In the genomic region with DNA sequence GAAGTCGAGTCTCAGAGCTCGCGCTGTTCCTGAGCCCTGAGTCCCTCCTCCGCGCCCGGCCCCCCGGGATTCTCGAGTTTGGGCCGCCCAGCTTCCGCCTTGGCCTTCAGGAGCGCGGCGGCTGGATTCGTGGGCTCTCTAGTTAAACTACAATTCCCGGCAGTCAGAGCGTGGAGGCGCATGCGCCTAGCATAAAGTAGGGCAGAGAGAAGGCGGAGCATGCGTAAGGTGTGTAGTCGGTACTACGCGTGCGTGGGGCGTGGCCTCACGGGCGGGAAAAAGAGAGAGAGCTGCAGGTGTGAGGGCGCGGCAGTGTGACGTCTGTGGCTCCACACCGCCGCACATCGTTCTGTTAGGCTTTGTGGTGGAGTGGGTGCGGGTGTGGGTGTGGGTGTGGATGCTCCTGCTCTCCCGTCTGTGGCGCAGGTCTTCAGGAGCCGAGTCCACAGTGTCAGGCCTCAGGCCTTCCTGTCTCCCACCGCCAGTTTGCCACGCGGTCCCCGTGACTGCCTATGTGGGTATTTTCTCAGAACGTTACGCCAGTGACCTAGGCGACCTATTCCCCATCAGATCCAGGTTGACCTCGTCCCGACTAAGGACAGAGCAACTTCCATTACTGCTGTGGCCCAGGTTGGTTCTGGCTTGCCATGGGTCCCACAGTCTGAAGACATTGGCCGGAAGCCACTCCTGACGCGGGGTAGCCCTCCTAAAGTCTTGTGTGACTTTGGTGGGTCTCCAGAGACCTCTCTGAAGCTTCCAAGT, we compare ENCODE assay signal across 8 mouse cellular contexts. TPM values are rescaled to one million over a fixed set of nuclear protein-coding genes. Genes with fewer than 3 reads are reported as not detected.
DNase-seq lines count a peak whose midpoint lies in the region; ATAC-seq lines count a peak whose summit lies in the region.

Cc2d1a (minus strand) TSS at position 168 of the 762 bp plus-strand sequence.
4930432K21Rik (plus strand) TSS at position 257 of the 762 bp plus-strand sequence.

- peak within 1 kb of the TSS; percentile 81 for H3K9ac ChIP-seq in forebrain, embryonic 11.5 days (ENCODE audit: low read length)
- peak within 1 kb of the TSS; percentile 89 for H3K9ac ChIP-seq in heart, embryonic 16.5 days (ENCODE audit: low read length)
- peak within 1 kb of the TSS; percentile 75 for H3K9ac ChIP-seq in liver, embryonic 15.5 days
- peak within 1 kb of the TSS; percentile 73 for H3K9ac ChIP-seq in neural tube, embryonic 12.5 days

- peaks cover 8% of the 10 kb centered on the region for H3K36me3 ChIP-seq in forebrain, embryonic 11.5 days (ENCODE audit: control insufficient read depth, insufficient read depth, low read length)
- H3K36me3 ChIP-seq in heart, embryonic 16.5 days (ENCODE audit: control insufficient read depth, insufficient read depth) = peaks cover 11% of the 10 kb centered on the region
- peaks cover 13% of the 10 kb centered on the region for H3K36me3 ChIP-seq in liver, embryonic 15.5 days (replicated peaks)
- H3K36me3 ChIP-seq in neural tube, embryonic 12.5 days = peaks cover 19% of the 10 kb centered on the region

- peaks cover 9% of the 10 kb centered on the region; the same call in 1 of the 2 replicates for H3K4me1 ChIP-seq in forebrain, embryonic 11.5 days (replicated peaks; ENCODE audit: control insufficient read depth, insufficient read depth, low read length)
- H3K4me1 ChIP-seq in heart, embryonic 16.5 days (ENCODE audit: control insufficient read depth, insufficient read depth, low read length) = peaks cover 14% of the 10 kb centered on the region
- H3K4me1 ChIP-seq in liver, embryonic 15.5 days (replicated peaks) = peaks cover 33% of the 10 kb centered on the region
- H3K4me1 ChIP-seq in neural tube, embryonic 12.5 days = peaks cover 13% of the 10 kb centered on the region

- peak; percentile 95 for ATAC-seq in forebrain, embryonic 11.5 days (replicated peaks; ENCODE audit: low FRiP score)
- ATAC-seq in heart, embryonic 16.5 days (replicated peaks; ENCODE audit: extremely low read depth, insufficient read depth, low FRiP score) = peak; percentile 95
- peak; percentile 86 for ATAC-seq in liver, embryonic 15.5 days (ENCODE audit: insufficient read depth)
- peak; percentile 93 for ATAC-seq in neural tube, embryonic 12.5 days (ENCODE audit: low FRiP score, low read depth)

- no peaks in the 10 kb centered on the region for H3K9me3 ChIP-seq in forebrain, embryonic 11.5 days (ENCODE audit: control insufficient read depth, low read length)
- no peaks in the 10 kb centered on the region for H3K9me3 ChIP-seq in heart, embryonic 16.5 days (replicated peaks; ENCODE audit: control insufficient read depth, low read length)
- H3K9me3 ChIP-seq in liver, embryonic 15.5 days (replicated peaks) = no peaks in the 10 kb centered on the region
- H3K9me3 ChIP-seq in neural tube, embryonic 12.5 days = no peaks in the 10 kb centered on the region

- DNase-seq in CD8-positive naive resting alpha-beta T cell, adult 2 months (ENCODE audit: low read depth in 2 of 2, low spot score in 2 of 2) = peak; percentile 88 to 92
- peak; percentile 92 for DNase-seq in c-Kit-positive CD71-positive TER-119-negative erythroid progenitor cells, embryonic 14.5 days (ENCODE audit: low read depth)
- peak; percentile 93 for DNase-seq in forebrain, embryonic 11.5 days (ENCODE audit: low spot score)
- DNase-seq in kidney, postnatal 36 days = peak; percentile 97
- DNase-seq in telencephalon, adult 2 months (ENCODE audit: low read depth, low spot score) = peak; percentile 94

- no peak within 1 kb of the TSS for H3K27ac ChIP-seq in forebrain, embryonic 11.5 days (ENCODE audit: low read depth, low read length)
- H3K27ac ChIP-seq in heart, embryonic 16.5 days (ENCODE audit: low read length) = no peak within 1 kb of the TSS
- H3K27ac ChIP-seq in liver, embryonic 15.5 days (replicated peaks) = no peak within 1 kb of the TSS
- no peak within 1 kb of the TSS for H3K27ac ChIP-seq in neural tube, embryonic 12.5 days

- peak within 1 kb of the TSS; percentile 85 for H3K4me2 ChIP-seq in forebrain, embryonic 11.5 days (ENCODE audit: low read depth, low read length, severe bottlenecking)
- peak within 1 kb of the TSS; percentile 89 for H3K4me2 ChIP-seq in heart, embryonic 16.5 days (ENCODE audit: low read depth, low read length)
- peak within 1 kb of the TSS; percentile 93 for H3K4me2 ChIP-seq in liver, embryonic 15.5 days
- peak within 1 kb of the TSS; percentile 95 for H3K4me2 ChIP-seq in neural tube, embryonic 12.5 days (replicated peaks)

- WGBS in forebrain, embryonic 11.5 days = 17% methylated on average over 48 of the region's 49 CpGs
- 15% methylated on average over 49 of the region's 49 CpGs for WGBS in heart, embryonic 16.5 days
- WGBS in liver, embryonic 15.5 days (ENCODE audit: insufficient replicate concordance) = 16% methylated on average over 49 of the region's 49 CpGs
- 17% methylated on average over 49 of the region's 49 CpGs for WGBS in neural tube, embryonic 12.5 days

- no peaks in the 10 kb centered on the region for H3K27me3 ChIP-seq in forebrain, embryonic 11.5 days (ENCODE audit: control insufficient read depth, insufficient read depth, low read length)
- H3K27me3 ChIP-seq in heart, embryonic 16.5 days (ENCODE audit: control insufficient read depth, insufficient read depth, low read length) = no peaks in the 10 kb centered on the region
- H3K27me3 ChIP-seq in liver, embryonic 15.5 days = no peaks in the 10 kb centered on the region
- no peaks in the 10 kb centered on the region for H3K27me3 ChIP-seq in neural tube, embryonic 12.5 days (replicated peaks)

- peak within 1 kb of the TSS; percentile 67 for H3K4me3 ChIP-seq in forebrain, embryonic 11.5 days (ENCODE audit: low read depth, low read length)
- H3K4me3 ChIP-seq in heart, embryonic 16.5 days (ENCODE audit: low read length) = peak within 1 kb of the TSS; percentile 85
- peak within 1 kb of the TSS; percentile 70 for H3K4me3 ChIP-seq in liver, embryonic 15.5 days (replicated peaks)
- H3K4me3 ChIP-seq in neural tube, embryonic 12.5 days = peak within 1 kb of the TSS; percentile 52

RNA-seq across cellular contexts. Expression of gene Cc2d1a, which starts in this region (rescaled TPM):
- polyA plus RNA-seq in forebrain, embryonic 11.5 days (2014; fragmentation: Nextera tagmentation; extraction: Ambion mirVana) = 16.0 and 17.1 TPM in 2 replicates
- polyA plus RNA-seq in heart, embryonic 16.5 days (2015; fragmentation: Nextera tagmentation; extraction: Ambion mirVana) = 14.8 and 15.4 TPM in 2 replicates
- polyA plus RNA-seq in liver, embryonic 15.5 days (2015; fragmentation: Nextera tagmentation; extraction: Ambion mirVana) = 5.4 and 5.5 TPM in 2 replicates
- polyA plus RNA-seq in neural tube, embryonic 12.5 days (2016; fragmentation: Nextera tagmentation; extraction: Ambion mirVana) = 16.9 and 18.0 TPM in 2 replicates

RNA-seq across cellular contexts. Expression of gene 4930432K21Rik, which starts in this region (rescaled TPM):
- 1.2 and 1.5 TPM in 2 replicates for polyA plus RNA-seq in forebrain, embryonic 11.5 days (2014; fragmentation: Nextera tagmentation; extraction: Ambion mirVana)
- polyA plus RNA-seq in heart, embryonic 16.5 days (2015; fragmentation: Nextera tagmentation; extraction: Ambion mirVana) = 1.2 and 1.3 TPM in 2 replicates
- polyA plus RNA-seq in liver, embryonic 15.5 days (2015; fragmentation: Nextera tagmentation; extraction: Ambion mirVana) = 0.25 and 0.41 TPM in 2 replicates
- polyA plus RNA-seq in neural tube, embryonic 12.5 days (2016; fragmentation: Nextera tagmentation; extraction: Ambion mirVana) = 1.9 and 2.0 TPM in 2 replicates
